Mouse (Mus musculus): ENCODE data around the gene Olfr190. TPM values are rescaled to one million over a fixed set of nuclear protein-coding genes. Genes with fewer than 3 reads are reported as not detected.

Olfr190 gene
- polyA plus RNA-seq, 1 experiment = not detected

- no peak overlapping the region for H3K4me3 ChIP-seq (ENCODE audit: insufficient read depth, low read depth, low read length)
- 80% methylated on average over 1 of the region's 1 CpGs for whole genome bisulfite sequencing
- H3K4me1 ChIP-seq (ENCODE audit: control insufficient read depth, insufficient read depth, low read length) = no peaks in the 10 kb centered on the region
- TF ChIP-seq POLR2A (IDR thresholded peaks at IDR 0.05; ENCODE audit: insufficient read depth, low read depth, low read length) (no peak), CTCF (IDR thresholded peaks at IDR 0.05; ENCODE audit: insufficient read depth, low read depth, low read length) (no peak)
- H3K27ac ChIP-seq (ENCODE audit: insufficient read depth, low read depth, low read length) = no peak overlapping the region
Observed at GRCm38 (mm10) chr16:59048860-59049259, 28.9 kb downstream of the Olfr190 start.

GRCm38 (mm10) chr16:59047579-59047978, 30.2 kb downstream of the Olfr190 start:
- Histone ChIP-seq H3K27ac (ENCODE audit: insufficient read depth, low read depth, low read length) (no peak overlapping the region), H3K4me3 (ENCODE audit: insufficient read depth, low read depth, low read length) (no peak overlapping the region), H3K4me1 (ENCODE audit: control insufficient read depth, insufficient read depth, low read length) (no peaks in the 10 kb centered on the region)
- WGBS = 74% methylated on average over 4 of the region's 4 CpGs
- no peak for TF ChIP-seq CTCF (IDR thresholded peaks at IDR 0.05; ENCODE audit: insufficient read depth, low read depth, low read length)
- TF ChIP-seq POLR2A (IDR thresholded peaks at IDR 0.05; ENCODE audit: insufficient read depth, low read depth, low read length) = no peak

GRCm38 (mm10) chr16:59045835-59046234, 32.0 kb downstream of the Olfr190 start:
- TF ChIP-seq CTCF (IDR thresholded peaks at IDR 0.05; ENCODE audit: insufficient read depth, low read depth, low read length) = no peak
- no peak overlapping the region for H3K27ac ChIP-seq (ENCODE audit: insufficient read depth, low read depth, low read length)
- WGBS = 85% methylated on average over 3 of the region's 3 CpGs
- H3K4me1 ChIP-seq (ENCODE audit: control insufficient read depth, insufficient read depth, low read length) = no peaks in the 10 kb centered on the region
- H3K4me3 ChIP-seq (ENCODE audit: insufficient read depth, low read depth, low read length) = no peak overlapping the region

GRCm38 (mm10) chr16:59039710-59040109, 38.1 kb downstream of the Olfr190 start, which contains the start of gene Olfr187:
Olfr187 (minus strand) TSS chr16:59039767.
- Histone ChIP-seq H3K4me3 (ENCODE audit: insufficient read depth, low read depth, low read length) (no peak within 1 kb of the TSS), H3K4me1 (ENCODE audit: control insufficient read depth, insufficient read depth, low read length) (no peaks in the 10 kb centered on the region), H3K27ac (ENCODE audit: insufficient read depth, low read depth, low read length) (no peak within 1 kb of the TSS)
- 91% methylated on average over 7 of the region's 7 CpGs for WGBS
- TF ChIP-seq POLR2A (IDR thresholded peaks at IDR 0.05; ENCODE audit: insufficient read depth, low read depth, low read length) = no peak

GRCm38 (mm10) chr16:59030191-59030590, 47.6 kb downstream of the Olfr190 start, which contains the start of gene Olfr186:
Olfr186 (minus strand) TSS chr16:59030291.
- H3K4me1 ChIP-seq (ENCODE audit: control insufficient read depth, insufficient read depth, low read length) = no peaks in the 10 kb centered on the region
- TF ChIP-seq POLR2A (IDR thresholded peaks at IDR 0.05; ENCODE audit: insufficient read depth, low read depth, low read length) (no peak), CTCF (IDR thresholded peaks at IDR 0.05; ENCODE audit: insufficient read depth, low read depth, low read length) (no peak)
- H3K27ac ChIP-seq (ENCODE audit: insufficient read depth, low read depth, low read length) = no peak within 1 kb of the TSS
- 96% methylated on average over 4 of the region's 4 CpGs for WGBS
- H3K4me3 ChIP-seq (ENCODE audit: insufficient read depth, low read depth, low read length) = no peak within 1 kb of the TSS

Other genes starting within 250 kb of the Olfr190 start
- not detected in 2 replicates for gene Olfr177, start 203.2 kb downstream of the Olfr190 start, polyA plus RNA-seq (2012; ENCODE audit: insufficient read depth, insufficient read length, low replicate concordance, missing spikeins)
- not detected in 2 replicates for gene Olfr178, start 185.9 kb downstream of the Olfr190 start, polyA plus RNA-seq (2012; ENCODE audit: insufficient read depth, insufficient read length, low replicate concordance, missing spikeins)
- not detected in 2 replicates for gene Olfr181, start 149.2 kb downstream of the Olfr190 start, polyA plus RNA-seq (2012; ENCODE audit: insufficient read depth, insufficient read length, low replicate concordance, missing spikeins)
- gene Olfr180, start 148.6 kb downstream of the Olfr190 start, polyA plus RNA-seq (2012; ENCODE audit: insufficient read depth, insufficient read length, low replicate concordance, missing spikeins) = not detected in 2 replicates
- not detected in 2 replicates for gene Olfr183, start 82.6 kb downstream of the Olfr190 start, polyA plus RNA-seq (2012; ENCODE audit: insufficient read depth, insufficient read length, low replicate concordance, missing spikeins)
- not detected in 2 replicates for gene Olfr186, start 47.7 kb downstream of the Olfr190 start, polyA plus RNA-seq (2012; ENCODE audit: insufficient read depth, insufficient read length, low replicate concordance, missing spikeins)
- not detected in 2 replicates for gene Olfr187, start 38.2 kb downstream of the Olfr190 start, polyA plus RNA-seq (2012; ENCODE audit: insufficient read depth, insufficient read length, low replicate concordance, missing spikeins)
- gene Olfr191, start 11.8 kb upstream of the Olfr190 start, polyA plus RNA-seq (2012; ENCODE audit: insufficient read depth, insufficient read length, low replicate concordance, missing spikeins) = not detected in 2 replicates
- not detected in 2 replicates for gene Olfr193, start 33.9 kb upstream of the Olfr190 start, polyA plus RNA-seq (2012; ENCODE audit: insufficient read depth, insufficient read length, low replicate concordance, missing spikeins)
- gene Olfr194, start 43.1 kb upstream of the Olfr190 start, polyA plus RNA-seq (2012; ENCODE audit: insufficient read depth, insufficient read length, low replicate concordance, missing spikeins) = not detected in 2 replicates
- not detected in 2 replicates for gene Olfr195, start 69.0 kb upstream of the Olfr190 start, polyA plus RNA-seq (2012; ENCODE audit: insufficient read depth, insufficient read length, low replicate concordance, missing spikeins)
- gene Olfr196, start 92.4 kb upstream of the Olfr190 start, polyA plus RNA-seq (2012; ENCODE audit: insufficient read depth, insufficient read length, low replicate concordance, missing spikeins) = not detected in 2 replicates
- gene Olfr198, start 125.5 kb upstream of the Olfr190 start, polyA plus RNA-seq (2012; ENCODE audit: insufficient read depth, insufficient read length, low replicate concordance, missing spikeins) = not detected in 2 replicates
- gene Olfr199, start 141.8 kb upstream of the Olfr190 start, polyA plus RNA-seq (2012; ENCODE audit: insufficient read depth, insufficient read length, low replicate concordance, missing spikeins) = not detected in 2 replicates
- gene Olfr201, start 194.6 kb upstream of the Olfr190 start, polyA plus RNA-seq (2012; ENCODE audit: insufficient read depth, insufficient read length, low replicate concordance, missing spikeins) = not detected in 2 replicates
- not detected in 2 replicates for gene Olfr202, start 208.8 kb upstream of the Olfr190 start, polyA plus RNA-seq (2012; ENCODE audit: insufficient read depth, insufficient read length, low replicate concordance, missing spikeins)
- gene Olfr203, start 220.9 kb upstream of the Olfr190 start, polyA plus RNA-seq (2012; ENCODE audit: insufficient read depth, insufficient read length, low replicate concordance, missing spikeins) = not detected in 2 replicates
- not detected in 2 replicates for gene Olfr204, start 240.2 kb upstream of the Olfr190 start, polyA plus RNA-seq (2012; ENCODE audit: insufficient read depth, insufficient read length, low replicate concordance, missing spikeins)